Mouse (Mus musculus) midbrain, postnatal 0 days (tissue): ENCODE results near the gene Ncoa1. TPM values are rescaled to one million over a fixed set of nuclear protein-coding genes. Genes with fewer than 3 reads are reported as not detected.
"Not testable (repeated sequence)": the region's sequence is repeated elsewhere in the genome, so short reads cannot be mapped to it uniquely, and the experiment has no call there.

Experiments used
- ATAC-seq: fragments of 200-750 bp; cut with Nextera tagmentation; 2 replicates; pipeline ENCODE4 v1.8.0; 2017; ENCODE audit warnings: moderate number of reproducible peaks, mild to moderate bottlenecking, moderate TSS enrichment, moderate library complexity; ENCODE audit not compliant: low FRiP score
- DNase-seq: peaks from one replicate; pipeline ENCODE4 v3.0.0-alpha.2; 2015; ENCODE audit warnings: low spot score
- H3K27ac ChIP-seq: fragments of 300-500 bp; sonication (generic); 2 replicates; pipeline ENCODE4 v1.5.1; 2014; ENCODE audit warnings: low read depth, mild to moderate bottlenecking, low read length, mixed read lengths
- H3K27me3 ChIP-seq: fragments of 300-500 bp; sonication (generic); 2 replicates; pipeline ENCODE4 v1.6.1; 2014; ENCODE audit warnings: low read length, control low read depth, mixed read lengths; ENCODE audit not compliant: insufficient read depth
- H3K36me3 ChIP-seq: fragments of 300-500 bp; sonication (generic); 2 replicates; pipeline ENCODE4 v1.6.1; 2014; ENCODE audit warnings: low read length, control low read depth, mixed read lengths; ENCODE audit not compliant: insufficient read depth
- H3K4me1 ChIP-seq: fragments of 300-500 bp; sonication (generic); 2 replicates; pipeline ENCODE4 v1.6.1; 2014; ENCODE audit warnings: mild to moderate bottlenecking, control low read depth, antibody characterized with exemption, low read length, mixed read lengths; ENCODE audit not compliant: insufficient read depth
- H3K4me2 ChIP-seq: fragments of 300-500 bp; sonication (generic); 2 replicates; pipeline ENCODE4 v1.6.1; 2014; ENCODE audit warnings: low read depth, mild to moderate bottlenecking, low read length, mixed read lengths; ENCODE audit not compliant: poor library complexity, severe bottlenecking
- H3K4me3 ChIP-seq: fragments of 300-500 bp; sonication (generic); 2 replicates; pipeline ENCODE4 v1.5.1; 2014; ENCODE audit warnings: low read depth, mild to moderate bottlenecking, low read length, moderate library complexity
- H3K9ac ChIP-seq: fragments of 300-500 bp; sonication (generic); replicated peaks from 2 replicates; pipeline ENCODE4 v1.6.1; 2014; ENCODE audit warnings: mild to moderate bottlenecking, low read length, moderate library complexity, mixed read lengths; ENCODE audit not compliant: poor library complexity, severe bottlenecking
- H3K9me3 ChIP-seq: fragments of 300-500 bp; sonication (generic); 2 replicates; pipeline ENCODE4 v1.6.1; 2016; ENCODE audit warnings: low read length, control low read depth
- CTCF ChIP-seq: IDR thresholded peaks from 2 replicates; pipeline ENCODE4 v1.5.1; 2016; ENCODE audit warnings: antibody characterized with exemption, mild to moderate bottlenecking
- WGBS: fragments of 180-500 bp; shearing (Covaris S2); extraction: QIAGEN DNeasy Blood & Tissue Kit; methylation state at CpG from one replicate; pipeline ENCODE4 v1.1.7; 2014; 5-methylcytosine and 5-hydroxymethylcytosine counted together
- polyA plus RNA-seq: library from polyadenylated mRNA; unstranded; fragments of >200 nt; fragmentation: Nextera tagmentation; extraction: Ambion mirVana; gene quantifications from 2 replicates; pipeline ENCODE4 v1.2.1, GENCODE M21; 2015
- total RNA-seq: library from RNA; depleted of rRNA; stranded (reverse); fragments of >200 nt; gene quantifications from 2 replicates; pipeline ENCODE4 v1.2.3, GENCODE M21; 2014

Ncoa1 gene
- total and polyA plus RNA-seq, 2 experiments from 2014 or later, result 9.9 to 37.2 TPM

GRCm38 (mm10) chr12:4371406-4371805 is 105.6 kb downstream of the Ncoa1 start:
- Histone ChIP-seq H3K4me3 (no peak overlapping the region), H3K4me2 (no peak overlapping the region), H3K27me3 (no peaks in the 10 kb centered on the region), H3K9ac (no peak overlapping the region), H3K27ac (no peak overlapping the region), H3K36me3 (no peaks in the 10 kb centered on the region), H3K4me1 (no peaks in the 10 kb centered on the region), H3K9me3 (no peaks in the 10 kb centered on the region)
- no peak for DNase-seq
- ATAC-seq, result no peak
- 69% methylated on average over 1 of the region's 1 CpGs for WGBS
- TF ChIP-seq CTCF, result no peak

GRCm38 (mm10) chr12:4365951-4366350 is 111.0 kb downstream of the Ncoa1 start:
- H3K9me3 ChIP-seq, result no peaks in the 10 kb centered on the region
- H3K36me3 ChIP-seq, result no peaks in the 10 kb centered on the region
- ATAC-seq, result no peak
- no peak overlapping the region for H3K4me3 ChIP-seq
- no peaks in the 10 kb centered on the region for H3K27me3 ChIP-seq
- no peak overlapping the region for H3K4me2 ChIP-seq
- DNase-seq, result no peak
- no peak overlapping the region for H3K9ac ChIP-seq
- WGBS, result 94% methylated on average over 1 of the region's 1 CpGs
- TF ChIP-seq CTCF, result no peak
- H3K4me1 ChIP-seq, result no peaks in the 10 kb centered on the region
- no peak overlapping the region for H3K27ac ChIP-seq

- DNase-seq, result no peak
- no peaks in the 10 kb centered on the region for H3K4me1 ChIP-seq
- H3K4me2 ChIP-seq, result no peak overlapping the region
- no peak overlapping the region for H3K27ac ChIP-seq
- H3K36me3 ChIP-seq, result no peaks in the 10 kb centered on the region; the same call in 1 of the 2 replicates
- H3K4me3 ChIP-seq, result no peak overlapping the region
- H3K27me3 ChIP-seq, result no peaks in the 10 kb centered on the region
- WGBS, result 27% methylated on average over 1 of the region's 1 CpGs
- H3K9me3 ChIP-seq, result no peaks in the 10 kb centered on the region
- TF ChIP-seq CTCF, result no peak
- H3K9ac ChIP-seq, result no peak overlapping the region
- ATAC-seq, result no peak
Observed at GRCm38 (mm10) chr12:4359475-4359874, 117.5 kb downstream of the Ncoa1 start.

GRCm38 (mm10) chr12:4358653-4359052 is 118.3 kb downstream of the Ncoa1 start:
- ATAC-seq, H3K4me3 ChIP-seq, H3K36me3 ChIP-seq, H3K4me1 ChIP-seq, H3K9me3 ChIP-seq, H3K9ac ChIP-seq, DNase-seq, H3K27me3 ChIP-seq, H3K27ac ChIP-seq, H3K4me2 ChIP-seq: not testable (repeated sequence)
- 30% methylated on average over 2 of the region's 2 CpGs for WGBS

- TF ChIP-seq CTCF, result no peak
- Histone ChIP-seq H3K36me3 (no peaks in the 10 kb centered on the region; the same call in 1 of the 2 replicates), H3K9me3 (no peaks in the 10 kb centered on the region), H3K27ac (no peak overlapping the region), H3K4me3 (no peak overlapping the region), H3K27me3 (no peaks in the 10 kb centered on the region), H3K9ac (no peak overlapping the region), H3K4me2 (no peak overlapping the region), H3K4me1 (no peaks in the 10 kb centered on the region)
- ATAC-seq (no peak), DNase-seq (no peak)
- 96% methylated on average over 4 of the region's 4 CpGs for WGBS
Observed at GRCm38 (mm10) chr12:4358100-4358499, 118.9 kb downstream of the Ncoa1 start.

GRCm38 (mm10) chr12:4356834-4357445 is 120.0 kb downstream of the Ncoa1 start:
- H3K36me3 ChIP-seq, result no peaks in the 10 kb centered on the region; the same call in 1 of the 2 replicates
- no peak overlapping the region for H3K9ac ChIP-seq
- DNase-seq (no peak), ATAC-seq (no peak)
- no peak overlapping the region for H3K4me3 ChIP-seq
- 90% methylated on average over 5 of the region's 5 CpGs for WGBS
- H3K9me3 ChIP-seq, result no peaks in the 10 kb centered on the region
- H3K4me1 ChIP-seq, result no peaks in the 10 kb centered on the region
- TF ChIP-seq CTCF, result no peak
- H3K27ac ChIP-seq, result no peak overlapping the region
- H3K4me2 ChIP-seq, result no peak overlapping the region
- no peaks in the 10 kb centered on the region for H3K27me3 ChIP-seq
